Mouse (Mus musculus): Measurements from ENCODE around the gene Wdfy3. TPM values are rescaled to one million over a fixed set of nuclear protein-coding genes. Genes with fewer than 3 reads are reported as not detected.
"Not testable (repeated sequence)": the region's sequence is repeated elsewhere in the genome, so short reads cannot be mapped to it uniquely, and the experiment has no call there.

Wdfy3 gene
- polyA plus RNA-seq, 1 experiment from 2014 or later, result 18.8 TPM

DNA sequence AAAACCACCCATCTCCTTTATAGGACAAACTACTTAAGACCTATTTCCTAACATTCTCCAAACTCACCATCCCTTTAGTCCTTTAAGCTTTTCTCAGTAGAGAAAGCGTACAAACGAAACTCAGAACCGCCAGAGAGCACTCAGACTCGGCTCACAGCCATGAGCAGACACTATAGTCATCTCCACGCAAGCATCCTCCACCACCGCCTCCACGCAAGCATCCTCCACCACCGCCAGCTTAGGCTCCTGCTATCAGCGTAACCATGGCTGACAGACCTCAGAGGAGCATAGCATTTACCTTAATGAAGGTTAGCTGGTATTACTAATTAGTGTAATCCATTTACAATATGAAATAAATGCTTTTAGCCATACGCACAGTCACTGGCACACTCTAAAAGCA, 81.2 kb downstream of the Wdfy3 start:
- Histone ChIP-seq H3K9me3 (ENCODE audit: control insufficient read depth, low read length) (no peaks in the 10 kb centered on the region), H3K27ac (ENCODE audit: low read depth) (no peak overlapping the region), H3K27me3 (replicated peaks; ENCODE audit: control insufficient read depth, insufficient read depth, low read length) (no peaks in the 10 kb centered on the region), H3K4me1 (replicated peaks; ENCODE audit: control insufficient read depth, insufficient read depth, low read length) (no peaks in the 10 kb centered on the region; the same call in 1 of the 2 replicates), H3K4me2 (ENCODE audit: low read length) (no peak overlapping the region), H3K36me3 (ENCODE audit: control insufficient read depth, insufficient read depth, low read length) (no peaks in the 10 kb centered on the region), H3K4me3 (ENCODE audit: low read depth, low read length) (no peak overlapping the region), H3K9ac (ENCODE audit: low read length) (no peak overlapping the region)
- WGBS, result 89% methylated on average over 10 of the region's 10 CpGs
- DNase-seq (ENCODE audit: low spot score) (no peak), ATAC-seq (replicated peaks; ENCODE audit: low FRiP score, low TSS enrichment, low read depth) (no peak)

GRCm38 (mm10) chr5:101986694-101987093, 83.0 kb downstream of the Wdfy3 start:
- H3K27me3 ChIP-seq (replicated peaks; ENCODE audit: control insufficient read depth, insufficient read depth, low read length), result no peaks in the 10 kb centered on the region
- no peak overlapping the region for H3K4me3 ChIP-seq (ENCODE audit: low read depth, low read length)
- no peaks in the 10 kb centered on the region for H3K9me3 ChIP-seq (ENCODE audit: control insufficient read depth, low read length)
- H3K4me2 ChIP-seq (ENCODE audit: low read length), result no peak overlapping the region
- WGBS, result 50% methylated on average over 3 of the region's 3 CpGs
- no peaks in the 10 kb centered on the region; the same call in 1 of the 2 replicates for H3K4me1 ChIP-seq (replicated peaks; ENCODE audit: control insufficient read depth, insufficient read depth, low read length)
- DNase-seq (ENCODE audit: low spot score) (no peak), ATAC-seq (replicated peaks; ENCODE audit: low FRiP score, low TSS enrichment, low read depth) (no peak)
- H3K9ac ChIP-seq (ENCODE audit: low read length), result no peak overlapping the region
- H3K36me3 ChIP-seq (ENCODE audit: control insufficient read depth, insufficient read depth, low read length), result no peaks in the 10 kb centered on the region
- no peak overlapping the region for H3K27ac ChIP-seq (ENCODE audit: low read depth)

- DNase-seq (ENCODE audit: low spot score) (no peak), ATAC-seq (replicated peaks; ENCODE audit: low FRiP score, low TSS enrichment, low read depth) (no peak)
- Histone ChIP-seq H3K4me3 (ENCODE audit: low read depth, low read length) (no peak overlapping the region), H3K4me1 (replicated peaks; ENCODE audit: control insufficient read depth, insufficient read depth, low read length) (no peaks in the 10 kb centered on the region), H3K9ac (ENCODE audit: low read length) (no peak overlapping the region), H3K36me3 (ENCODE audit: control insufficient read depth, insufficient read depth, low read length) (peaks cover 11% of the 10 kb centered on the region), H3K27me3 (replicated peaks; ENCODE audit: control insufficient read depth, insufficient read depth, low read length) (no peaks in the 10 kb centered on the region), H3K4me2 (ENCODE audit: low read length) (no peak overlapping the region), H3K27ac (ENCODE audit: low read depth) (no peak overlapping the region), H3K9me3 (ENCODE audit: control insufficient read depth, low read length) (no peaks in the 10 kb centered on the region)
- 84% methylated on average over 5 of the region's 5 CpGs for whole genome bisulfite sequencing
Measured at GRCm38 (mm10) chr5:101982239-101982638, 87.5 kb downstream of the Wdfy3 start.

- WGBS, result 90% methylated on average over 6 of the region's 6 CpGs
- no peak overlapping the region for H3K27ac ChIP-seq (ENCODE audit: low read depth)
- no peaks in the 10 kb centered on the region for H3K9me3 ChIP-seq (ENCODE audit: control insufficient read depth, low read length)
- H3K36me3 ChIP-seq (ENCODE audit: control insufficient read depth, insufficient read depth, low read length), result peaks cover 11% of the 10 kb centered on the region
- no peak overlapping the region for H3K4me3 ChIP-seq (ENCODE audit: low read depth, low read length)
- no peak overlapping the region for H3K9ac ChIP-seq (ENCODE audit: low read length)
- no peak overlapping the region for H3K4me2 ChIP-seq (ENCODE audit: low read length)
- ATAC-seq (replicated peaks; ENCODE audit: low FRiP score, low TSS enrichment, low read depth), result no peak
- H3K27me3 ChIP-seq (replicated peaks; ENCODE audit: control insufficient read depth, insufficient read depth, low read length), result no peaks in the 10 kb centered on the region
- no peaks in the 10 kb centered on the region for H3K4me1 ChIP-seq (replicated peaks; ENCODE audit: control insufficient read depth, insufficient read depth, low read length)
- DNase-seq (ENCODE audit: low spot score), result no peak
Measured at GRCm38 (mm10) chr5:101979594-101979993, 90.1 kb downstream of the Wdfy3 start.

GRCm38 (mm10) chr5:101972594-101972993, 97.1 kb downstream of the Wdfy3 start:
- WGBS, result 75% methylated on average over 4 of the region's 4 CpGs

DNA sequence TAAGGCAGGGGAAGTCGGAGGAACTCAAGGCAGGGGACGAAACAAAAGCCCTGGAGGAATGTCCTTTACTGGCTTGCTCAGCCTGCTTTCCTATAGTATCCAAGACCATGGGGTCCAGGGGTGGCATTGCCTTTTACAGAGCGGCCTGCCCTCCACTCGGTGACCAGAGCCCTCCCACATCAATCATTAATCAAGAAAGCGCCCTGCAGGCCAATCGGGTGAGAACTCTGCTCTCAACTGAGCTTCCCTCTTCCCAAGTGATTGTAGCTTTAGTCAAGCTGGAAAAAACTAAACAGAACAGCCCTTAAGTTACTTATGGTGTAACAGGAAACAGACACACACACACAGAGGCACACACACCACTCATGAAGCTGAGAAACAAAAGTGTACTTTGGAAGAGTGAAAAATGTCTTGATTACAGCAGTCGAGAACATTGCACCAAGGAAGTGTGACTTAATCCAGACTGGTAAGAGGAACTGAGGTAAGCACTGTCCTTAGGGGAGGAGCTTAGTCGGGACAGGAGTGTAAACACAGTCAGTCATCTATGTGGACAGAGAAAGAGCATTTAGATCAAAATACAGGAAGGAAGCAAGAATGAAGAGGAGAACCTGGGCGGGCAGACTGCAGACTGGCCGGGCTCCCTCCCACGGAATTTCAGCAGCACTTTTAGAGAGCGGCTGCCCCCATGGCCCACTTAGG, 101.4 kb downstream of the Wdfy3 start:
- Histone ChIP-seq H3K4me3 (ENCODE audit: low read depth, low read length) (no peak overlapping the region), H3K27me3 (replicated peaks; ENCODE audit: control insufficient read depth, insufficient read depth, low read length) (no peaks in the 10 kb centered on the region), H3K9me3 (ENCODE audit: control insufficient read depth, low read length) (no peaks in the 10 kb centered on the region), H3K4me2 (ENCODE audit: low read length) (no peak overlapping the region), H3K27ac (ENCODE audit: low read depth) (peak overlapping the region; percentile 81), H3K9ac (ENCODE audit: low read length) (no peak overlapping the region), H3K4me1 (replicated peaks; ENCODE audit: control insufficient read depth, insufficient read depth, low read length) (peaks cover 18% of the 10 kb centered on the region), H3K36me3 (ENCODE audit: control insufficient read depth, insufficient read depth, low read length) (peaks cover 14% of the 10 kb centered on the region)
- DNase-seq (ENCODE audit: low spot score) (peak; percentile 54), ATAC-seq (replicated peaks; ENCODE audit: low FRiP score, low TSS enrichment, low read depth) (peak; percentile 57)
- WGBS, result 27% methylated on average over 12 of the region's 12 CpGs

More at GRCm38 (mm10) chr5:101972594-101972993, 97.1 kb downstream of the Wdfy3 start:
- H3K36me3 ChIP-seq (ENCODE audit: control insufficient read depth, insufficient read depth, low read length); H3K4me2 ChIP-seq (ENCODE audit: low read length); H3K9me3 ChIP-seq (ENCODE audit: control insufficient read depth, low read length); H3K27me3 ChIP-seq (replicated peaks; ENCODE audit: control insufficient read depth, insufficient read depth, low read length); H3K27ac ChIP-seq (ENCODE audit: low read depth); H3K4me3 ChIP-seq (ENCODE audit: low read depth, low read length); DNase-seq (ENCODE audit: low spot score); H3K9ac ChIP-seq (ENCODE audit: low read length); ATAC-seq (replicated peaks; ENCODE audit: low FRiP score, low TSS enrichment, low read depth): not testable (repeated sequence)
- H3K4me1 ChIP-seq (replicated peaks; ENCODE audit: control insufficient read depth, insufficient read depth, low read length), result peaks cover 15% of the 10 kb centered on the region

DNA sequence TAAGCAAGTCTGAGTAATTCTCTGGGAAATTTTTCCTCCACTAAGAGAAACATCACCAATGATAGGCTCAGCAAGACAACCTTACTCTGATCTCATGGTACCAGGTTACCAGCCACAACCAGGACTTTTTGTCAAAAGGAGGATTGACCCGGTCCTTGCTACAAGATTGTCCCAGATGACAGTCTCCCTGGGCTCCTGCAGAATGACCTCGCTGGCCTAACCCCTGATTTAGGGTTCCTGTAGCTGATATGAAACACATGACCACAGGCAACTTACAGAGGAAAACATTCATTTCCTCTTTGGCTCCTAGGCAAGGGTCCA, 101.9 kb downstream of the Wdfy3 start:
- Histone ChIP-seq H3K9ac (ENCODE audit: low read length) (no peak overlapping the region), H3K4me1 (replicated peaks; ENCODE audit: control insufficient read depth, insufficient read depth, low read length) (peaks cover 18% of the 10 kb centered on the region), H3K9me3 (ENCODE audit: control insufficient read depth, low read length) (no peaks in the 10 kb centered on the region), H3K4me2 (ENCODE audit: low read length) (no peak overlapping the region), H3K27ac (ENCODE audit: low read depth) (peak overlapping the region; percentile 81), H3K27me3 (replicated peaks; ENCODE audit: control insufficient read depth, insufficient read depth, low read length) (no peaks in the 10 kb centered on the region), H3K36me3 (ENCODE audit: control insufficient read depth, insufficient read depth, low read length) (peaks cover 14% of the 10 kb centered on the region), H3K4me3 (ENCODE audit: low read depth, low read length) (no peak overlapping the region)
- 48% methylated on average over 2 of the region's 2 CpGs for WGBS
- DNase-seq (ENCODE audit: low spot score) (peak; percentile 53), ATAC-seq (replicated peaks; ENCODE audit: low FRiP score, low TSS enrichment, low read depth) (peak; percentile 24; the same call in 1 of the 2 replicates)

- DNase-seq (ENCODE audit: low spot score) (no peak), ATAC-seq (replicated peaks; ENCODE audit: low FRiP score, low TSS enrichment, low read depth) (no peak)
- H3K27me3 ChIP-seq (replicated peaks; ENCODE audit: control insufficient read depth, insufficient read depth, low read length), result no peaks in the 10 kb centered on the region
- H3K4me2 ChIP-seq (ENCODE audit: low read length), result no peak overlapping the region
- no peak overlapping the region for H3K9ac ChIP-seq (ENCODE audit: low read length)
- no peaks in the 10 kb centered on the region for H3K9me3 ChIP-seq (ENCODE audit: control insufficient read depth, low read length)
- no peak overlapping the region for H3K4me3 ChIP-seq (ENCODE audit: low read depth, low read length)
- 88% methylated on average over 4 of the region's 4 CpGs for WGBS
- peaks cover 5% of the 10 kb centered on the region for H3K4me1 ChIP-seq (replicated peaks; ENCODE audit: control insufficient read depth, insufficient read depth, low read length)
- no peak overlapping the region for H3K27ac ChIP-seq (ENCODE audit: low read depth)
- peaks cover 38% of the 10 kb centered on the region for H3K36me3 ChIP-seq (ENCODE audit: control insufficient read depth, insufficient read depth, low read length)
Measured at GRCm38 (mm10) chr5:101962824-101963223, 106.9 kb downstream of the Wdfy3 start.

DNA sequence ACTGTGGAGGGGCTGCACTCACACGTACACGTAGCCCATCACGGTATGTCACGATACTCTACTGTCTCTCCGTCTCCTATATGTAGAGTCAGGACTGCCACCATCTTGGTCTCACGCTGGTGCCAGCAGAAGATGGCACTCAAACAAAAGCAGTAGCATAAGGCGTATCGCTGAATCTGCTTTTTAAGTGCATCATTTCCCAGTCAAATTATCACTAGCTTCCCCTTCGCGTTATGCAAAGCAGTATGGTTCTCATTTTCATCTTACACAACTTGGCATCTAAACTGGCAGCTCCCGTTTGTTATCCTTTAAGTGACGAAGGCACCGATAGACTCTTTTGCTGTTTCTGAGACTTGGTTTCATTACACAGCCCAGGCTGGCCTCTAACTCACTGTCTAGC, 110.4 kb downstream of the Wdfy3 start:
- DNase-seq (ENCODE audit: low spot score) (no peak), ATAC-seq (replicated peaks; ENCODE audit: low FRiP score, low TSS enrichment, low read depth) (no peak)
- Histone ChIP-seq H3K36me3 (ENCODE audit: control insufficient read depth, insufficient read depth, low read length) (peaks cover 43% of the 10 kb centered on the region), H3K9me3 (ENCODE audit: control insufficient read depth, low read length) (no peaks in the 10 kb centered on the region), H3K9ac (ENCODE audit: low read length) (no peak overlapping the region), H3K4me3 (ENCODE audit: low read depth, low read length) (no peak overlapping the region), H3K27me3 (replicated peaks; ENCODE audit: control insufficient read depth, insufficient read depth, low read length) (no peaks in the 10 kb centered on the region), H3K27ac (ENCODE audit: low read depth) (no peak overlapping the region), H3K4me2 (ENCODE audit: low read length) (no peak overlapping the region), H3K4me1 (replicated peaks; ENCODE audit: control insufficient read depth, insufficient read depth, low read length) (0 out of 2 replicates have a peak, but pooled peaks cover 2% of the 10 kb centered on the region)
- 96% methylated on average over 13 of the region's 13 CpGs for WGBS
